Mouse (Mus musculus): ENCODE data around the gene Tmem116. TPM values are rescaled to one million over a fixed set of nuclear protein-coding genes. Genes with fewer than 3 reads are reported as not detected.
A peak's percentile ranks its signal among the peaks of the same experiment; 100 is the strongest.
"Not testable (repeated sequence)": the region's sequence is repeated elsewhere in the genome, so short reads cannot be mapped to it uniquely, and the experiment has no call there.

The Tmem116 gene
- total RNA-seq, 2 experiments from 2014 or later, result 4.4 to 5.4 TPM

- DNase-seq (ENCODE audit: low spot score in 2 of 2), result no peak
Measured at GRCm38 (mm10) chr5:121462171-121462502, 10.4 kb downstream of the Tmem116 start.

- DNase-seq (ENCODE audit: low spot score in 2 of 2), result no peak
Measured at GRCm38 (mm10) chr5:121462967-121463366, 11.3 kb downstream of the Tmem116 start.

- DNase-seq (ENCODE audit: low spot score in 2 of 2), result no peak
Measured at GRCm38 (mm10) chr5:121463601-121464250, 12.0 kb downstream of the Tmem116 start.

- no peak for DNase-seq (ENCODE audit: low spot score in 2 of 2)
Measured at GRCm38 (mm10) chr5:121469566-121469965, 17.9 kb downstream of the Tmem116 start.

- DNase-seq (ENCODE audit: low spot score in 2 of 2), result no peak
Measured at GRCm38 (mm10) chr5:121472411-121472810, 20.7 kb downstream of the Tmem116 start.

GRCm38 (mm10) chr5:121474610-121475009, 22.9 kb downstream of the Tmem116 start:
- DNase-seq (ENCODE audit: low spot score in 2 of 2), result no peak

GRCm38 (mm10) chr5:121476040-121476439, 24.3 kb downstream of the Tmem116 start:
- DNase-seq (ENCODE audit: low spot score in 2 of 2), result no peak

GRCm38 (mm10) chr5:121477680-121478079, 26.0 kb downstream of the Tmem116 start:
- DNase-seq (ENCODE audit: low spot score in 2 of 2), result peak in 1 of 2 experiments; percentile 31

- DNase-seq (ENCODE audit: low spot score in 2 of 2), result no peak
Measured at GRCm38 (mm10) chr5:121484801-121485200, 33.1 kb downstream of the Tmem116 start.

GRCm38 (mm10) chr5:121493305-121493704, 41.6 kb downstream of the Tmem116 start:
- DNase-seq (ENCODE audit: low spot score in 2 of 2), result peak; percentile 10 to 19

- DNase-seq (ENCODE audit: low spot score in 2 of 2), result no peak
Measured at GRCm38 (mm10) chr5:121500719-121501118, 49.0 kb downstream of the Tmem116 start.

GRCm38 (mm10) chr5:121501424-121501996, 49.8 kb downstream of the Tmem116 start:
- DNase-seq (ENCODE audit: low spot score in 2 of 2), result not testable (repeated sequence)

- no peak for DNase-seq (ENCODE audit: low spot score in 2 of 2)
Measured at GRCm38 (mm10) chr5:121503231-121503630, 51.5 kb downstream of the Tmem116 start, which contains the start of gene Adam1b. Gene Adam1b, minus strand, starts transcription at chr5:121503435.

- no peak for DNase-seq (ENCODE audit: low spot score in 2 of 2)
Measured at GRCm38 (mm10) chr5:121506846-121507245, 55.2 kb downstream of the Tmem116 start.

GRCm38 (mm10) chr5:121510009-121510408, 58.3 kb downstream of the Tmem116 start:
- DNase-seq (ENCODE audit: low spot score in 2 of 2), result no peak

GRCm38 (mm10) chr5:121518983-121519382, 67.3 kb downstream of the Tmem116 start:
- DNase-seq (ENCODE audit: low spot score in 2 of 2), result no peak

GRCm38 (mm10) chr5:121519758-121520157, 68.1 kb downstream of the Tmem116 start:
- DNase-seq (ENCODE audit: low spot score in 2 of 2), result not testable (repeated sequence)

GRCm38 (mm10) chr5:121525774-121526450, 74.2 kb downstream of the Tmem116 start:
- no peak for DNase-seq (ENCODE audit: low spot score in 2 of 2)

GRCm38 (mm10) chr5:121526526-121526925, 74.8 kb downstream of the Tmem116 start:
- no peak for DNase-seq (ENCODE audit: low spot score in 2 of 2)

GRCm38 (mm10) chr5:121526961-121527360, 75.3 kb downstream of the Tmem116 start:
- DNase-seq (ENCODE audit: low spot score in 2 of 2), result no peak

GRCm38 (mm10) chr5:121534521-121534920, 82.8 kb downstream of the Tmem116 start:
- no peak for DNase-seq (ENCODE audit: low spot score in 2 of 2)

- DNase-seq (ENCODE audit: low spot score in 2 of 2), result no peak
Measured at GRCm38 (mm10) chr5:121535116-121535515, 83.4 kb downstream of the Tmem116 start.

All from layer of hippocampus, postnatal 10 days (tissue).